Mouse (Mus musculus) central nervous system, embryonic 11.5 days (tissue): Measurements from ENCODE around the gene Ceacam20. TPM values are rescaled to one million over a fixed set of nuclear protein-coding genes. Genes with fewer than 3 reads are reported as not detected.

Experiments
- polyA plus RNA-seq: library from polyadenylated mRNA; depleted of rRNA; stranded (reverse); fragments of >200 nt; gene quantifications from 2 replicates; pipeline ENCODE4 v1.2.3, GENCODE M21; 2012; rRNA removed

The Ceacam20 gene
- polyA plus RNA-seq: not detected in 2 replicates

DNA sequence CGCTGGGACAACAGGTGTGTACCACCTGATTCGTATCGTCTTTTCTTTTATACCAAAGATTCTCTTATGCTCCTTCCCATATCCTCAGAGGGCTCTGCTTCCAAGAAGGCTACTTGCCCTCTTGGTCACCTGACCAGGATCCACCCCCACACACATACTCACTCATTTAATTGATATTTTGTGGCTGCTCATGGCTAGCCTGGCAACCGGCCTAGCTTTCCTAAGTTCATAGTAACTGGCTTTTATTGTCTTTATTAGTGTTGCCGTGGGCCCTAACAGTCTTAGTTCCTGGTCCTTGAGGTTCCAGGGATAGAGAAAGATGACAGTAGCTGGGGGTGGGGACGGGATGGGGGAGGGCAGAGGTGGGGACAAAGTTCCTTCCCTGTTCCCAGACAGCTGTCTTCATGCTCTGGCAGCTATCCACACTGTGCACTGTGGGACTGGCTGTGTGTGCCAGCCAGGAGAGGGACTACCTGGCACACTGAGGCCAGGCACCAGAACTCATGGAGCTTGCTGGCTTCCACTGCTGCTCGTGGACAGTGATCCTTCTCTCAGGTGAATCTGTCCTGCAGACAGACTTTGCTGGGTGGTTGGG lies at the start of gene Ceacam20:
Ceacam20 (plus strand) TSS at position 428 of the 595 bp plus-strand sequence.

DNA sequence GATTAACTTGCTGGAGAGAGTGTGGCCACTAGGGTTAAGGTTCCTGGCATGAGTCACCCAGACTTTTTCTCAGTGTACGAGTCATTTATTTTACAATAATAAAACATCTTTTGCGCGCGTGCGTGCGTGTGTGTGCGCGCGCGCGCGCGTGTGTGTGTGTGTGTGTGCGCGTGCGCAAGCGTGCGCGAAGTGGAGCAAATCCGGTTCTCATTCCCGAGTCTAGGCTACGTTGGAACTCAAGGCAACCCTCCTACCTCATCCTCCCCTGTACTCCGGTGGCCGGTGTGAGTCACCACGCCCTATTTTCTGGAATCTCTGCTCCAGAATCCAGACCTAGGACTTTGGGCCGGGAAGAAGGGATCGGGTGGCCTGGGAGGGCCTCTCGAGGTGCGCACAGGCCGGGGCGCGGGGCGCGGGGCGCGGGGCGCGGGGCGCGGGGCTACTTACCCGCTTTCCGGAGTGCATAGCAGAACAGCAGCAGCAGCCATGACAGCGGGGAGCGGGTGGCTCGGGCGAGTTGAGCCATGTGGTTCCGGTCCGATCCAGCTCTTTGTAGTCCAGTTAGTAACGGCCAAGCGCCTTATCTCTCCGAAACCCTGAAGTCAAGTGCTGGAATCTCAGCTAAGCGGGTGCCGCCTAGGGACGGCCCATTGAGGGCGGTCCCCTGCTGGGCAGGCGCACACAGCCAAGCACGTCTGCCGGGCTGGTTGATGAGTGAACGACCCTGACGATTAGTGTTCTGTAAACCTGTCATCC lies 44.5 kb upstream of the Ceacam20 start, which contains the start of gene Pvr:
Pvr (minus strand) TSS at position 655 of the 756 bp plus-strand sequence.

DNA sequence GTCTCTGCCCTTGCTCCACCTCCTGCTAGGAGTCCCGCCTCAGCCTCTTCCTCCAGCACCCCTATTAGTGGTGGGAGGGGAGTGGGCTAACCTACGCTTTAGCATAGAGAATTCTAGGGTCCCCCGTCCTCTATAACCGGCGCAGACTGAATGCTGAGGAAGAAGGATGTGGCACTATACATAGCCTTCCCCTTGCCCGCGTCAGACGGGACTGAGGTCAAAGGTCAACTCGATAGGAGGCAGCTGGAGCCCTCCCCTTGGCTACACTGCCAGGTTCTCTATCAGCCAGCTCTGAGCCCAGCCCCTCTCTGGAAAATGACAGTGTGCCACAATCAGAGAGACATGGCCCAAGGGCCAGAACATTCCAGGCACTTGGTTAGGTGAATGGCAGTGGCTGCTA lies 14.6 kb upstream of the Ceacam20 start, which contains the start of gene Igsf23:
Igsf23 (minus strand) TSS at position 168 of the 400 bp plus-strand sequence.

DNA sequence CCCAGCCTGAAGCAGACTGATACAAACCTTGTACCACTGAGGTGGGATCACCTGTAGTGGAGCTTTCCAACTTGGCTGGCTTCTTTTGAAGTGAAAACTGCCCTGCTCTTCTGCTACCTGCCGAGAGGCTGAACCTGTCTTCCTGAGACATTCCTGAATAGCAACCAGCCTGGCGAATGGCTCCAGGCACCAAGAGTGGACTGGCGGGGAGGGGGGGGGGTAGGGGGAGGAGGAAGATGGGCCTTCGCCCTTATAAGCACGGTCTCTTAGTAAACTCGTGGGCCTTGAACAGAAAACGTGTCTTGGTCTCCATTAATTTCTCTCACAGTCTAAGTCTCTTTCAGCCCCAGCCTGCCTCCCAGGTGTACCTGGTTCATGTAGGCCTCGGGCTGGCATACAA lies 26.0 kb downstream of the Ceacam20 start, which contains the start of gene Nlrp9b:
Nlrp9b (plus strand) TSS at position 301 of the 400 bp plus-strand sequence.

Other genes with a start within 250 kb of the Ceacam20 start
- gene Tomm40, start 250.0 kb upstream of the Ceacam20 start, polyA plus RNA-seq: 102 and 110 TPM in 2 replicates
- 43.3 and 45.3 TPM in 2 replicates for gene Nectin2, start 214.9 kb upstream of the Ceacam20 start, polyA plus RNA-seq
- 18.2 and 28.9 TPM in 2 replicates for gene Bcam, start 194.4 kb upstream of the Ceacam20 start, polyA plus RNA-seq
- gene Cblc, start 168.6 kb upstream of the Ceacam20 start, polyA plus RNA-seq: 0.34 and 0.46 TPM in 2 replicates
- gene Bcl3, start 142.6 kb upstream of the Ceacam20 start, polyA plus RNA-seq: 0.60 and 1.0 TPM in 2 replicates
- 0.24 and 0.29 TPM in 2 replicates for gene Gm19345, start 113.4 kb upstream of the Ceacam20 start, polyA plus RNA-seq
- not detected in 2 replicates for gene Ceacam16, start 104.1 kb upstream of the Ceacam20 start, polyA plus RNA-seq
- gene Ceacam19, start 77.4 kb upstream of the Ceacam20 start, polyA plus RNA-seq: not detected in 2 replicates
- gene Pvr, start 44.3 kb upstream of the Ceacam20 start, polyA plus RNA-seq: 3.6 and 8.4 TPM in 2 replicates
- 0.06 and 0.12 TPM in 2 replicates for gene Igsf23, start 14.7 kb upstream of the Ceacam20 start, polyA plus RNA-seq
- gene Nlrp9b, start 26.1 kb downstream of the Ceacam20 start, polyA plus RNA-seq: 0.01 TPM in 1 of 2 replicates, not detected in the other
- not detected in 2 replicates for gene Vmn1r91, start 134.3 kb downstream of the Ceacam20 start, polyA plus RNA-seq
- gene Gm16442, start 157.2 kb downstream of the Ceacam20 start, polyA plus RNA-seq: not detected in 2 replicates
- not detected in 2 replicates for gene Vmn1r93, start 173.7 kb downstream of the Ceacam20 start, polyA plus RNA-seq
- not detected in 2 replicates for gene Vmn1r94, start 203.0 kb downstream of the Ceacam20 start, polyA plus RNA-seq
- gene Vmn1r95, start 228.3 kb downstream of the Ceacam20 start, polyA plus RNA-seq: not detected in 2 replicates
- gene Gm6164, start 240.2 kb downstream of the Ceacam20 start, polyA plus RNA-seq: not detected in 2 replicates